Mouse (Mus musculus): ENCODE results near the gene Pipox.

Pipox gene

GRCm38 (mm10) chr11:77893787-77894718 is at the start of gene Pipox:
TSS of gene Pipox (minus strand) at chr11:77894096.
- DNase-seq (ENCODE audit: low spot score in 2 of 2), result peak; percentile 70 to 82

- DNase-seq (ENCODE audit: low spot score in 2 of 2), result no peak
Measured at GRCm38 (mm10) chr11:77942230-77942629, 48.3 kb upstream of the Pipox start.

- DNase-seq (ENCODE audit: low spot score in 2 of 2), result no peak
Measured at GRCm38 (mm10) chr11:77937649-77938410, 43.9 kb upstream of the Pipox start.

- DNase-seq (ENCODE audit: low spot score in 2 of 2), result no peak
Measured at GRCm38 (mm10) chr11:77936846-77937245, 43.0 kb upstream of the Pipox start.

GRCm38 (mm10) chr11:77934568-77935311 is 40.8 kb upstream of the Pipox start:
- DNase-seq (ENCODE audit: low spot score in 2 of 2), result no peak

- no peak for DNase-seq (ENCODE audit: low spot score in 2 of 2)
Measured at GRCm38 (mm10) chr11:77934111-77934521, 40.2 kb upstream of the Pipox start.

GRCm38 (mm10) chr11:77932576-77932975 is 38.7 kb upstream of the Pipox start:
- no peak for DNase-seq (ENCODE audit: low spot score in 2 of 2)

- no peak for DNase-seq (ENCODE audit: low spot score in 2 of 2)
Measured at GRCm38 (mm10) chr11:77931541-77932433, 37.9 kb upstream of the Pipox start.

GRCm38 (mm10) chr11:77930751-77931540 is 37.0 kb upstream of the Pipox start, which contains the start of gene Sez6:
TSS of gene Sez6 (plus strand) at chr11:77930800.
- peak; percentile 73 to 80 for DNase-seq (ENCODE audit: low spot score in 2 of 2)

GRCm38 (mm10) chr11:77927837-77928236 is 33.9 kb upstream of the Pipox start:
- DNase-seq (ENCODE audit: low spot score in 2 of 2), result no peak

- DNase-seq (ENCODE audit: low spot score in 2 of 2), result no peak
Measured at GRCm38 (mm10) chr11:77926666-77927065, 32.8 kb upstream of the Pipox start.

- no peak for DNase-seq (ENCODE audit: low spot score in 2 of 2)
Measured at GRCm38 (mm10) chr11:77925836-77926657, 32.2 kb upstream of the Pipox start.

GRCm38 (mm10) chr11:77923285-77923684 is 29.4 kb upstream of the Pipox start:
- no peak for DNase-seq (ENCODE audit: low spot score in 2 of 2)

- DNase-seq (ENCODE audit: low spot score in 2 of 2), result no peak
Measured at GRCm38 (mm10) chr11:77917166-77917565, 23.3 kb upstream of the Pipox start.

- no peak for DNase-seq (ENCODE audit: low spot score in 2 of 2)
Measured at GRCm38 (mm10) chr11:77916741-77917140, 22.8 kb upstream of the Pipox start.

- DNase-seq (ENCODE audit: low spot score in 2 of 2), result no peak
Measured at GRCm38 (mm10) chr11:77914598-77915260, 20.8 kb upstream of the Pipox start.

GRCm38 (mm10) chr11:77913505-77913904 is 19.6 kb upstream of the Pipox start:
- no peak for DNase-seq (ENCODE audit: low spot score in 2 of 2)

- DNase-seq (ENCODE audit: low spot score in 2 of 2), result no peak
Measured at GRCm38 (mm10) chr11:77909776-77910175, 15.9 kb upstream of the Pipox start.

- DNase-seq (ENCODE audit: low spot score in 2 of 2), result no peak
Measured at GRCm38 (mm10) chr11:77909376-77909775, 15.5 kb upstream of the Pipox start.
